Mouse (Mus musculus): ENCODE measurements around the gene Irak4.
A peak's percentile ranks its signal among the peaks of the same experiment; 100 is the strongest.

The Irak4 gene

GRCm38 (mm10) chr15:94628830-94629601 is 85.6 kb downstream of the Irak4 start, which contains the start of gene Tmem117:
Gene Tmem117, plus strand, starts transcription at chr15:94629232.
- DNase-seq (ENCODE audit: low spot score): peak; percentile 62

- DNase-seq (ENCODE audit: low spot score): no peak
Observed at GRCm38 (mm10) chr15:94630553-94630952, 87.1 kb downstream of the Irak4 start.

Measured in retina, embryonic 14.5 days (tissue).